Mouse (Mus musculus): Measurements from ENCODE around the gene Plek2.

- TF ChIP-seq POLR2A (IDR thresholded peaks at IDR 0.05; ENCODE audit: control insufficient read depth in 1 of 2, insufficient read depth in 1 of 2, low read depth in 1 of 2, low read length in 2 of 2, poor library complexity in 1 of 2) (no peak), EP300 (IDR thresholded peaks at IDR 0.05; ENCODE audit: low read depth in 1 of 2, low read length in 2 of 2) (0 out of 4 replicates have a peak, but pooled peaks of 1 of the 2 experiments have one; percentile 23), BHLHE40 (IDR thresholded peaks at IDR 0.05; ENCODE audit: borderline replicate concordance, low read depth, low read length) (0 out of 2 replicates have a peak, but pooled peaks have one; percentile 19)
Measured at GRCm38 (mm10) chr12:78918227-78919078, 11.7 kb upstream of the Plek2 start.

Measured in MEL (cell line).